Mouse (Mus musculus): ENCODE measurements around the gene 5330417C22Rik. TPM values are rescaled to one million over a fixed set of nuclear protein-coding genes. Genes with fewer than 3 reads are reported as not detected.

The 5330417C22Rik gene
- polyA plus RNA-seq (2012; rRNA removed): 0.05 and 0.11 TPM in 2 replicates
- 0.17 TPM in 1 of 2 replicates, not detected in the other for polyA plus RNA-seq (2014; fragmentation: Nextera tagmentation; extraction: Ambion mirVana)

DNA sequence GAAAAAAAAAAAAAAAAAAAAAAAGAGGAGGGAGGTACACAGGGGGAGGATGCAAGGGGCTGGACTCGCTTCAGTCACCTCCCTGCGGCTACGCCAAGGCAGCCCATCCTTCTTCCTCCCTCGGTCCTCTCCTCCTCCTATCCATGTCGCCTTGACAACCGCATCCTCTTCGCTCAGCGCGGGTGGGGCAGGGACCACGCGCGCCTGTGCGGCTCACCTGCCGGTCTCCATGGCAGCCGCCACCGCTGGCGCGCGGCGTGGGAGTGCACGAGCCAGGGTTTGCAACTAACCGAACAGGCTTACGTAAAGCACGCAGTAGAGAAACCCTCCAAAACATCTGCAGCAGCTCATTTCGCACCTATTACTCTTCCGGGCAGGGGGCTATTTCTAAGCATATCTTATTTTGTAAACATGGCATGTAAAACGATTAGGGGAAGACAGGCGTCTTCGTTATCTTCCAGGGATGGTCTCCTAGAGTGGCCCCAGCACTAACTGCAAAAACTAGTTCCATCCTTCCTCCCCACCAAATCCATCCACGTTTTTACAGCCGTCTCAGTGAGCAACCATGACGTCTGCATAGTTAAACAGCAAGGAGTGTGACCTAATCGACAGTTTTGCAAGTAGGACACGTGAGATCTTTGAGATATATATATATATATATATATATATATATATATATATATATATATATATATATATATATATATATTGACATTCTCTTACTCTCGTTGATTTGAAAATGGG is at the start of gene 5330417C22Rik:
TSS of gene 5330417C22Rik (minus strand) at position 20 of the 744 bp plus-strand sequence.
- no peaks in the 10 kb centered on the region for H3K4me1 ChIP-seq (replicated peaks; ENCODE audit: control insufficient read depth in 2 of 2, insufficient read depth in 2 of 2, low read length in 1 of 2)
- WGBS (ENCODE audit: insufficient replicate concordance): 3% methylated on average over 34 of the region's 35 CpGs
- peak within 1 kb of the TSS in 1 of 2 experiments; percentile 27; a peak in 1 of 4 replicates for H3K4me3 ChIP-seq (ENCODE audit: insufficient read depth in 1 of 2, low read depth in 2 of 2, low read length in 2 of 2)
- H3K9ac ChIP-seq (replicated peaks): no peak within 1 kb of the TSS
- no peaks in the 10 kb centered on the region for H3K9me3 ChIP-seq (ENCODE audit: control insufficient read depth, low read length)
- no peak within 1 kb of the TSS for H3K27ac ChIP-seq
- 0 out of 2 replicates have a peak, but pooled peaks have one; percentile 13 for ATAC-seq (ENCODE audit: insufficient read depth)
- DNase-seq (ENCODE audit: low read depth in 3 of 3, low spot score in 3 of 3): no peak
- no peaks in the 10 kb centered on the region for H3K36me3 ChIP-seq (replicated peaks; ENCODE audit: control insufficient read depth, insufficient read depth, low read depth)
- peaks cover 18% of the 10 kb centered on the region for H3K27me3 ChIP-seq (ENCODE audit: control insufficient read depth, insufficient read depth, low read length)
- TF ChIP-seq CTCF (IDR thresholded peaks at IDR 0.05; ENCODE audit: low read depth) (no peak), EP300 (IDR thresholded peaks at IDR 0.05; ENCODE audit: low read depth) (no peak)
- peak within 1 kb of the TSS; percentile 44 for H3K4me2 ChIP-seq (ENCODE audit: low read depth)

DNA sequence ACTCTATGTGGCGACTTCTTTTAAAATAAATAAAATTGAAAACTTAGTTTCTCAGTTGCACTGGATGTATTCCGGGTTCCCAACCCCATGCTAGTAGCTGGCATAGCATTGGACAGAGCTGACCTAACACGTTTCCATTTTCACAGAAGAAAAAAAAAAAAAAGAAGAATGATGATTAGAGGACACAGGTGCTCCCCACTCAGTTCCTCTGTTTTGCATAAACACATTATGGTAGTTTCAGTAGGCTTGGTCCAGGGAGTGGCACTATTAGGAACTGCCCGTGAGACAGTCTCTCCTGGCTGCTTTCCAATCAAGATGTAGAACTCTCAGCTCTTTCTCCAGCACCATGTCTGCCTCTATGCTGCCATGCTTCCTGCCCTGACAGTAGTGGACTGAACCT is 48.2 kb upstream of the 5330417C22Rik start:
- 46% methylated on average over 4 of the region's 4 CpGs for WGBS (ENCODE audit: insufficient replicate concordance)
- no peak for ATAC-seq (ENCODE audit: insufficient read depth)
- TF ChIP-seq EP300 (IDR thresholded peaks at IDR 0.05; ENCODE audit: low read depth) (no peak), CTCF (IDR thresholded peaks at IDR 0.05; ENCODE audit: low read depth) (no peak)

DNA sequence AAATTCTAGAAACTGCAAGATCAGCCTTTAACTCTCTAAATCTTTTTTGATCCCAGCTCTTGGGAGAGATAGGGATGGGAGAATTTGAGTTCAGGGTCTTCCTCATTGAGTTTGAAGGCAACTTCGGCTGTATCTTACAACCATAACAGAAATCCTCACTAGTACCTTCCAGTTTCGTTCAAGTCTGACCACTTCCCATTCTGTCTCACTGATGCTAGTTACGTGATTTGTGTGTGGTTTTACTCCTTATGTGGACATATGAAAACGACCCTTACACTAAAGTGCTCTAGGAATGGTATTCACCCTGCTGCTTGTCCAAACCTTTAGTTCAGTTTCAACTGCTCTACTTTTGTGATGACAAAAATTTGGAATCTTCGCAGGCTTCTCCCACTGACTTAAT is 37.7 kb upstream of the 5330417C22Rik start:
- Histone ChIP-seq H3K4me1 (replicated peaks; ENCODE audit: control insufficient read depth in 2 of 2, insufficient read depth in 2 of 2, low read length in 1 of 2) (peaks cover 11 to 12% of the 10 kb centered on the region in 2 experiments), H3K9ac (replicated peaks) (no peak overlapping the region), H3K4me2 (ENCODE audit: low read depth) (no peak overlapping the region), H3K27me3 (ENCODE audit: control insufficient read depth, insufficient read depth, low read length) (no peaks in the 10 kb centered on the region; the same call in 1 of the 2 replicates), H3K4me3 (ENCODE audit: insufficient read depth in 1 of 2, low read depth in 2 of 2, low read length in 2 of 2) (no peak overlapping the region), H3K36me3 (replicated peaks; ENCODE audit: control insufficient read depth, insufficient read depth, low read depth) (no peaks in the 10 kb centered on the region), H3K9me3 (ENCODE audit: control insufficient read depth, low read length) (no peaks in the 10 kb centered on the region), H3K27ac (no peak overlapping the region)
- 52% methylated on average over 5 of the region's 5 CpGs for WGBS (ENCODE audit: insufficient replicate concordance)
- DNase-seq (ENCODE audit: low read depth in 3 of 3, low spot score in 3 of 3): no peak
- TF ChIP-seq EP300 (IDR thresholded peaks at IDR 0.05; ENCODE audit: low read depth) (no peak), CTCF (IDR thresholded peaks at IDR 0.05; ENCODE audit: low read depth) (no peak)
- no peak for ATAC-seq (ENCODE audit: insufficient read depth)

More for the DNA sequence above, 48.2 kb upstream of the 5330417C22Rik start:
- Histone ChIP-seq H3K27me3 (ENCODE audit: control insufficient read depth, insufficient read depth, low read length) (no peaks in the 10 kb centered on the region), H3K4me2 (ENCODE audit: low read depth) (no peak overlapping the region), H3K4me1 (replicated peaks; ENCODE audit: control insufficient read depth in 2 of 2, insufficient read depth in 2 of 2, low read length in 1 of 2) (no peaks in the 10 kb centered on the region), H3K4me3 (ENCODE audit: insufficient read depth in 1 of 2, low read depth in 2 of 2, low read length in 2 of 2) (no peak overlapping the region), H3K27ac (no peak overlapping the region), H3K36me3 (replicated peaks; ENCODE audit: control insufficient read depth, insufficient read depth, low read depth) (no peaks in the 10 kb centered on the region), H3K9ac (replicated peaks) (no peak overlapping the region), H3K9me3 (ENCODE audit: control insufficient read depth, low read length) (no peaks in the 10 kb centered on the region)
- DNase-seq (ENCODE audit: low read depth in 3 of 3, low spot score in 3 of 3): no peak

DNA sequence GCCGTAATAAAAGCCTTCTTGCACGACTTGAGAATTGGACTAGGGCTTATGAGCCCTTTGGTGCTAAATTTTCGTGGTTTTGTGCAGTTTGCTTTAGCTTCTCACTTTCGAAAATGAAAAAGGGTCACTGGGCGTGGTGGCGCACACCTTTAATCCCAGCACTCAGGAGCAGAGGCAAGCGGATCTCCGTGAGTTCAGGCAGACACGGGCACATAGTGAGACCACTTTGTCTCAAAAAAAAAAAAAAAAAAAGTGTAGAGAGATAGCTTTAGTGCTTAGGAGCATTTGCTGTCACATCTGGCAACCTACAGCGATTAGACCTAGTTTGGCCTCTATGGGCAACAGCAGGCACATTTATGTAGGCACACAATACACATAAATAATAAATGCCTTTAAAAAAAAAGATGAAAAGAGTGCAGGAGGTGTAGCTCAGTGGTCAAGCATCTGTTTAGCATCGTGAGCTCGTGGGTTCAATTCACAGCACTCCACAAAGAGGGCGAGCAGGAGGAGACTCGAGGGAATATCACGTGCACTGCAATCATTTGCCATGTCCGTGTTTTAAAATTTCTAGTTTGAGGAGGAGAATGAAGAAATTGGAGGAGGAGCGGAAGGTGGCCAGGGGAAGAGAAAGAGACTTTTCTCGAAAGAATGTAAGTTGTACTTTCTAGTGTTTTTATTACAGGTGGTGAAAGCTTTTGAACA is 36.1 kb upstream of the 5330417C22Rik start:
- Histone ChIP-seq H3K4me3 (ENCODE audit: insufficient read depth in 1 of 2, low read depth in 2 of 2, low read length in 2 of 2) (peak overlapping the region; percentile 93 to 95), H3K4me2 (ENCODE audit: low read depth) (peak overlapping the region; percentile 99), H3K4me1 (replicated peaks; ENCODE audit: control insufficient read depth in 2 of 2, insufficient read depth in 2 of 2, low read length in 1 of 2) (peaks cover 11 to 12% of the 10 kb centered on the region in 2 experiments), H3K27ac (peak overlapping the region; percentile 51), H3K27me3 (ENCODE audit: control insufficient read depth, insufficient read depth, low read length) (no peaks in the 10 kb centered on the region; the same call in 1 of the 2 replicates), H3K9me3 (ENCODE audit: control insufficient read depth, low read length) (no peaks in the 10 kb centered on the region), H3K36me3 (replicated peaks; ENCODE audit: control insufficient read depth, insufficient read depth, low read depth) (no peaks in the 10 kb centered on the region), H3K9ac (replicated peaks) (peak overlapping the region; percentile 93)
- WGBS (ENCODE audit: insufficient replicate concordance): 36% methylated on average over 18 of the region's 18 CpGs
- ATAC-seq (ENCODE audit: insufficient read depth) (no peak), DNase-seq (ENCODE audit: low read depth in 3 of 3, low spot score in 3 of 3) (no peak)
- TF ChIP-seq EP300 (IDR thresholded peaks at IDR 0.05; ENCODE audit: low read depth) (no peak), CTCF (IDR thresholded peaks at IDR 0.05; ENCODE audit: low read depth) (no peak)
